Mouse (Mus musculus): Measurements from ENCODE around the gene Mrpl33.

GRCm38 (mm10) chr5:31571023-31571608, 25.6 kb upstream of the Mrpl33 start:
- TF ChIP-seq POLR2A (IDR thresholded peaks at IDR 0.05; ENCODE audit: extremely low read depth, insufficient read depth, low read length) (no peak), CTCF (IDR thresholded peaks at IDR 0.05; ENCODE audit: extremely low read depth, insufficient read depth, low read length) (no peak)

Measured in cortical plate, adult 2 months (tissue).